Mouse (Mus musculus): Measurements from ENCODE around the gene Mycbpap. TPM values are rescaled to one million over a fixed set of nuclear protein-coding genes. Genes with fewer than 3 reads are reported as not detected.
A peak's percentile ranks its signal among the peaks of the same experiment; 100 is the strongest.

Mycbpap gene
- polyA plus RNA-seq, 1 experiment from 2014 or later, result 1.4 TPM

GRCm38 (mm10) chr11:94500362-94500761 is 21.2 kb downstream of the Mycbpap start:
- ATAC-seq (ENCODE audit: low FRiP score, low TSS enrichment) (no peak), DNase-seq (ENCODE audit: low spot score) (no peak)
- Histone ChIP-seq H3K36me3 (ENCODE audit: control insufficient read depth, insufficient read depth, low read length) (no peaks in the 10 kb centered on the region; the same call in 1 of the 2 replicates), H3K4me3 (ENCODE audit: low read depth, low read length) (peak overlapping the region; percentile 57; the same call in 1 of the 2 replicates), H3K4me2 (replicated peaks; ENCODE audit: low read depth) (peak overlapping the region; percentile 68), H3K27me3 (ENCODE audit: control insufficient read depth, insufficient read depth, low read length) (no peaks in the 10 kb centered on the region), H3K9ac (ENCODE audit: low read length) (peak overlapping the region; percentile 75; the same call in 1 of the 2 replicates), H3K27ac (replicated peaks) (peak overlapping the region; percentile 95), H3K4me1 (replicated peaks; ENCODE audit: control insufficient read depth, insufficient read depth) (0 out of 2 replicates have a peak, but pooled peaks cover 3% of the 10 kb centered on the region), H3K9me3 (ENCODE audit: control insufficient read depth, low read length) (no peaks in the 10 kb centered on the region)
- 27% methylated on average over 8 of the region's 8 CpGs for WGBS
- no peak for TF ChIP-seq CTCF (IDR thresholded peaks at IDR 0.05; ENCODE audit: low read depth)
- TF ChIP-seq EP300 (optimal IDR thresholded peaks at IDR 0.05), result no peak

GRCm38 (mm10) chr11:94499661-94500152 is 21.8 kb downstream of the Mycbpap start, which contains the start of gene Epn3:
TSS of gene Epn3 (minus strand) at chr11:94499974.
- Histone ChIP-seq H3K36me3 (ENCODE audit: control insufficient read depth, insufficient read depth, low read length) (no peaks in the 10 kb centered on the region; the same call in 1 of the 2 replicates), H3K27me3 (ENCODE audit: control insufficient read depth, insufficient read depth, low read length) (no peaks in the 10 kb centered on the region), H3K4me3 (ENCODE audit: low read depth, low read length) (peak within 1 kb of the TSS; percentile 57), H3K27ac (replicated peaks) (peak within 1 kb of the TSS; percentile 95), H3K4me2 (replicated peaks; ENCODE audit: low read depth) (peak within 1 kb of the TSS; percentile 68), H3K4me1 (replicated peaks; ENCODE audit: control insufficient read depth, insufficient read depth) (0 out of 2 replicates have a peak, but pooled peaks cover 3% of the 10 kb centered on the region), H3K9ac (ENCODE audit: low read length) (peak within 1 kb of the TSS; percentile 75), H3K9me3 (ENCODE audit: control insufficient read depth, low read length) (no peaks in the 10 kb centered on the region)
- ATAC-seq (ENCODE audit: low FRiP score, low TSS enrichment), result peak; percentile 84
- peak; percentile 91 for DNase-seq (ENCODE audit: low spot score)
- WGBS, result under 1% methylated on average over 21 of the region's 26 CpGs
- TF ChIP-seq EP300 (optimal IDR thresholded peaks at IDR 0.05) (no peak), CTCF (IDR thresholded peaks at IDR 0.05; ENCODE audit: low read depth) (peak; percentile 36; the same call in 1 of the 2 replicates)

GRCm38 (mm10) chr11:94499035-94499434 is 22.5 kb downstream of the Mycbpap start:
- Histone ChIP-seq H3K4me2 (replicated peaks; ENCODE audit: low read depth) (peak overlapping the region; percentile 68), H3K27ac (replicated peaks) (peak overlapping the region; percentile 95), H3K4me3 (ENCODE audit: low read depth, low read length) (peak overlapping the region; percentile 57), H3K9ac (ENCODE audit: low read length) (peak overlapping the region; percentile 75), H3K36me3 (ENCODE audit: control insufficient read depth, insufficient read depth, low read length) (no peaks in the 10 kb centered on the region; the same call in 1 of the 2 replicates), H3K27me3 (ENCODE audit: control insufficient read depth, insufficient read depth, low read length) (no peaks in the 10 kb centered on the region), H3K9me3 (ENCODE audit: control insufficient read depth, low read length) (no peaks in the 10 kb centered on the region), H3K4me1 (replicated peaks; ENCODE audit: control insufficient read depth, insufficient read depth) (0 out of 2 replicates have a peak, but pooled peaks cover 3% of the 10 kb centered on the region)
- DNase-seq (ENCODE audit: low spot score) (peak; percentile 33), ATAC-seq (ENCODE audit: low FRiP score, low TSS enrichment) (0 out of 2 replicates have a peak, but pooled peaks have one; percentile 6)
- WGBS, result 6% methylated on average over 2 of the region's 2 CpGs
- no peak for TF ChIP-seq CTCF (IDR thresholded peaks at IDR 0.05; ENCODE audit: low read depth)
- no peak for TF ChIP-seq EP300 (optimal IDR thresholded peaks at IDR 0.05)

GRCm38 (mm10) chr11:94498093-94498996 is 23.2 kb downstream of the Mycbpap start:
- 21% methylated on average over 19 of the region's 19 CpGs for WGBS
- ATAC-seq (ENCODE audit: low FRiP score, low TSS enrichment) (peak; percentile 86), DNase-seq (ENCODE audit: low spot score) (peak; percentile 92)
- H3K27me3 ChIP-seq (ENCODE audit: control insufficient read depth, insufficient read depth, low read length), result no peaks in the 10 kb centered on the region
- H3K4me1 ChIP-seq (replicated peaks; ENCODE audit: control insufficient read depth, insufficient read depth), result 0 out of 2 replicates have a peak, but pooled peaks cover 3% of the 10 kb centered on the region
- peak overlapping the region; percentile 68 for H3K4me2 ChIP-seq (replicated peaks; ENCODE audit: low read depth)
- peak overlapping the region; percentile 57 for H3K4me3 ChIP-seq (ENCODE audit: low read depth, low read length)
- TF ChIP-seq EP300 (optimal IDR thresholded peaks at IDR 0.05), result no peak
- TF ChIP-seq CTCF (IDR thresholded peaks at IDR 0.05; ENCODE audit: low read depth), result no peak
- no peaks in the 10 kb centered on the region for H3K9me3 ChIP-seq (ENCODE audit: control insufficient read depth, low read length)
- H3K36me3 ChIP-seq (ENCODE audit: control insufficient read depth, insufficient read depth, low read length), result no peaks in the 10 kb centered on the region; the same call in 1 of the 2 replicates
- H3K9ac ChIP-seq (ENCODE audit: low read length), result peak overlapping the region; percentile 75
- peak overlapping the region; percentile 95 for H3K27ac ChIP-seq (replicated peaks)

GRCm38 (mm10) chr11:94495415-94495814 is 26.1 kb downstream of the Mycbpap start:
- no peak overlapping the region for H3K27ac ChIP-seq (replicated peaks)
- ATAC-seq (ENCODE audit: low FRiP score, low TSS enrichment) (no peak), DNase-seq (ENCODE audit: low spot score) (no peak)
- WGBS, result 70% methylated on average over 3 of the region's 3 CpGs
- H3K9ac ChIP-seq (ENCODE audit: low read length), result no peak overlapping the region
- H3K27me3 ChIP-seq (ENCODE audit: control insufficient read depth, insufficient read depth, low read length), result no peaks in the 10 kb centered on the region
- peaks cover 2% of the 10 kb centered on the region; the same call in 1 of the 2 replicates for H3K36me3 ChIP-seq (ENCODE audit: control insufficient read depth, insufficient read depth, low read length)
- H3K4me1 ChIP-seq (replicated peaks; ENCODE audit: control insufficient read depth, insufficient read depth), result no peaks in the 10 kb centered on the region
- no peaks in the 10 kb centered on the region for H3K9me3 ChIP-seq (ENCODE audit: control insufficient read depth, low read length)
- H3K4me2 ChIP-seq (replicated peaks; ENCODE audit: low read depth), result no peak overlapping the region
- no peak for TF ChIP-seq CTCF (IDR thresholded peaks at IDR 0.05; ENCODE audit: low read depth)
- TF ChIP-seq EP300 (optimal IDR thresholded peaks at IDR 0.05), result no peak
- H3K4me3 ChIP-seq (ENCODE audit: low read depth, low read length), result no peak overlapping the region
